Mouse (Mus musculus): ENCODE measurements around the gene Mog. TPM values are rescaled to one million over a fixed set of nuclear protein-coding genes. Genes with fewer than 3 reads are reported as not detected.

Gene Mog
- total and polyA plus RNA-seq, 3 experiments = not detected

- Histone ChIP-seq H3K27me3 (replicated peaks) (no peaks in the 10 kb centered on the region), H3K9ac (ENCODE audit: insufficient read depth, low read depth) (no peak overlapping the region)
These were observed 41.4 kb downstream of the Mog start for GRCm38 (mm10) chr17:36981845-36982244.

GRCm38 (mm10) chr17:36981221-36981813 lies 41.9 kb downstream of the Mog start, which contains the start of gene 2410137M14Rik:
TSS of gene 2410137M14Rik (minus strand) at chr17:36981237.
- H3K27me3 ChIP-seq (replicated peaks) = no peaks in the 10 kb centered on the region
- H3K4me1 ChIP-seq (ENCODE audit: control insufficient read depth in 1 of 2, insufficient read depth in 2 of 2) = no peaks in the 10 kb centered on the region
- in situ Hi-C loops (cut with MboI; ENCODE audit: low pct_ligation_motif_present, low pct_unique_long_range_greater_than_20kb, low sequenced_read_pairs) (no loop called here), dilution Hi-C loops (cut with MboI; ENCODE audit: extremely low pct_ligation_motif_present, extremely low pct_unique_long_range_greater_than_20kb, low sequenced_read_pairs) (no loop called here)
- no peak within 1 kb of the TSS for H3K4me2 ChIP-seq (ENCODE audit: insufficient read depth, low read depth, poor library complexity, severe bottlenecking)
- no peaks in the 10 kb centered on the region for H3K36me3 ChIP-seq (replicated peaks in 1 of 2; ENCODE audit: control insufficient read depth in 1 of 2, insufficient read depth in 1 of 2, low read length in 1 of 2)
- H3K79me2 ChIP-seq (replicated peaks; ENCODE audit: control insufficient read depth, extremely low read depth, insufficient read depth, poor library complexity, severe bottlenecking) = no peaks in the 10 kb centered on the region
- TF ChIP-seq MAX (IDR thresholded peaks at IDR 0.05; ENCODE audit: low read length) (no peak), SIN3A (IDR thresholded peaks at IDR 0.05; ENCODE audit: low read length) (no peak), JUN (IDR thresholded peaks at IDR 0.05; ENCODE audit: insufficient read depth, low read depth, low read length) (no peak), TBP (conservative IDR thresholded peaks at IDR 0.05; ENCODE audit: low read depth, low read length) (no peak), MXI1 (IDR thresholded peaks at IDR 0.05; ENCODE audit: low read depth, low read length) (no peak), ZMIZ1 (IDR thresholded peaks at IDR 0.05; ENCODE audit: low read depth, low read length) (no peak), ZNF384 (IDR thresholded peaks at IDR 0.05; ENCODE audit: low read depth, low read length) (no peak), IRF4 (IDR thresholded peaks at IDR 0.05; ENCODE audit: low read depth, low read length) (no peak), ETS1 (conservative IDR thresholded peaks at IDR 0.05; ENCODE audit: low read depth, low read length) (no peak), JUND (conservative IDR thresholded peaks at IDR 0.05; ENCODE audit: low read depth, low read length) (no peak), UBTF (IDR thresholded peaks at IDR 0.05; ENCODE audit: low read depth, low read length) (no peak), CTCF (conservative IDR thresholded peaks at IDR 0.05 in 1 of 2, IDR thresholded peaks at IDR 0.05 in 1 of 2; ENCODE audit: low read depth in 2 of 2, low read length in 2 of 2) (no peak), RAD21 (IDR thresholded peaks at IDR 0.05; ENCODE audit: low read depth, low read length) (no peak), MAFK (IDR thresholded peaks at IDR 0.05; ENCODE audit: insufficient replicate concordance, low read length) (no peak), E2F4 (IDR thresholded peaks at IDR 0.05; ENCODE audit: insufficient replicate concordance, low read depth, low read length) (no peak), PAX5 (IDR thresholded peaks at IDR 0.05; ENCODE audit: low read length) (no peak), NELFE (IDR thresholded peaks at IDR 0.05; ENCODE audit: low read depth, low read length) (no peak), POLR2AphosphoS2 (IDR thresholded peaks at IDR 0.05; ENCODE audit: low read depth, low read length) (no peak), ZC3H11A (IDR thresholded peaks at IDR 0.05; ENCODE audit: low read depth, low read length) (no peak), MAZ (IDR thresholded peaks at IDR 0.05; ENCODE audit: low read depth, low read length) (no peak)
- no peak within 1 kb of the TSS for H3K9ac ChIP-seq (ENCODE audit: insufficient read depth, low read depth)
- no peak within 1 kb of the TSS for H3K4me3 ChIP-seq (replicated peaks in 1 of 3; ENCODE audit: low read depth in 2 of 3, low read length in 2 of 3, poor library complexity in 1 of 3)
- DNase-seq (ENCODE audit: extremely low read depth) = no peak
- no peaks in the 10 kb centered on the region for H3K9me3 ChIP-seq (replicated peaks; ENCODE audit: low read length)
- no peak within 1 kb of the TSS for H3K27ac ChIP-seq (ENCODE audit: insufficient read depth, low read depth)

More at GRCm38 (mm10) chr17:36981845-36982244, 41.4 kb downstream of the Mog start:
- Histone ChIP-seq H3K4me1 (ENCODE audit: control insufficient read depth in 1 of 2, insufficient read depth in 2 of 2) (no peaks in the 10 kb centered on the region), H3K27ac (ENCODE audit: insufficient read depth, low read depth) (no peak overlapping the region), H3K79me2 (replicated peaks; ENCODE audit: control insufficient read depth, extremely low read depth, insufficient read depth, poor library complexity, severe bottlenecking) (no peaks in the 10 kb centered on the region), H3K4me2 (ENCODE audit: insufficient read depth, low read depth, poor library complexity, severe bottlenecking) (no peak overlapping the region), H3K9me3 (replicated peaks; ENCODE audit: low read length) (no peaks in the 10 kb centered on the region), H3K36me3 (replicated peaks in 1 of 2; ENCODE audit: control insufficient read depth in 1 of 2, insufficient read depth in 1 of 2, low read length in 1 of 2) (no peaks in the 10 kb centered on the region), H3K4me3 (replicated peaks in 1 of 3; ENCODE audit: low read depth in 2 of 3, low read length in 2 of 3, poor library complexity in 1 of 3) (no peak overlapping the region)
- no peak for DNase-seq (ENCODE audit: extremely low read depth)
- dilution Hi-C loops (cut with MboI; ENCODE audit: extremely low pct_ligation_motif_present, extremely low pct_unique_long_range_greater_than_20kb, low sequenced_read_pairs) = no loop called here
- no peak for TF ChIP-seq MXI1 (IDR thresholded peaks at IDR 0.05; ENCODE audit: low read depth, low read length)
- TF ChIP-seq CHD1 (IDR thresholded peaks at IDR 0.05; ENCODE audit: low read depth, low read length) = no peak
- no peak for TF ChIP-seq ZNF384 (IDR thresholded peaks at IDR 0.05; ENCODE audit: low read depth, low read length)
- TF ChIP-seq ETS1 (conservative IDR thresholded peaks at IDR 0.05; ENCODE audit: low read depth, low read length) = no peak
- TF ChIP-seq ZMIZ1 (IDR thresholded peaks at IDR 0.05; ENCODE audit: low read depth, low read length) = no peak
- no peak for TF ChIP-seq KAT2A (IDR thresholded peaks at IDR 0.05; ENCODE audit: insufficient replicate concordance, low read length)
- no peak for TF ChIP-seq UBTF (IDR thresholded peaks at IDR 0.05; ENCODE audit: low read depth, low read length)
- TF ChIP-seq MAX (IDR thresholded peaks at IDR 0.05; ENCODE audit: low read length) = no peak
- no peak for TF ChIP-seq IRF4 (IDR thresholded peaks at IDR 0.05; ENCODE audit: low read depth, low read length)
- no peak for TF ChIP-seq TCF12 (IDR thresholded peaks at IDR 0.05; ENCODE audit: low read depth, low read length)
- no peak for TF ChIP-seq CHD2 (IDR thresholded peaks at IDR 0.05; ENCODE audit: low read length)
- no peak for TF ChIP-seq POLR2AphosphoS2 (IDR thresholded peaks at IDR 0.05; ENCODE audit: low read depth, low read length)
- no peak for TF ChIP-seq MAFK (IDR thresholded peaks at IDR 0.05; ENCODE audit: insufficient replicate concordance, low read length)
- no peak for TF ChIP-seq MAZ (IDR thresholded peaks at IDR 0.05; ENCODE audit: low read depth, low read length)
- no peak for TF ChIP-seq CTCF (conservative IDR thresholded peaks at IDR 0.05 in 1 of 2, IDR thresholded peaks at IDR 0.05 in 1 of 2; ENCODE audit: low read depth in 2 of 2, low read length in 2 of 2)
- in situ Hi-C loops (cut with MboI; ENCODE audit: low pct_ligation_motif_present, low pct_unique_long_range_greater_than_20kb, low sequenced_read_pairs) = no loop called here
